Mouse (Mus musculus): ENCODE results near the gene Aamp.

- TF ChIP-seq CTCF (IDR thresholded peaks at IDR 0.05) (no peak), POLR2A (IDR thresholded peaks at IDR 0.05; ENCODE audit: insufficient read depth, low read depth, low read length) (no peak), EP300 (IDR thresholded peaks at IDR 0.05; ENCODE audit: insufficient read depth, low read depth, low read length) (no peak)
These were observed 46.4 kb downstream of the Aamp start for GRCm38 (mm10) chr1:74238136-74238535.
